Mouse (Mus musculus) v-Abl transformed pro-B cells (cell line): ENCODE results near the gene Ergic1.

Experiments used
- in situ Hi-C, 2 experiments: fragments of 400-800 bp; cut with MboI; formaldehyde crosslinking; loops; one replicate each; pipeline ENCODE4 v1.15.1; 2025; ENCODE audit not compliant: unreplicated experiment in 2 of 2

Ergic1 gene

DNA sequence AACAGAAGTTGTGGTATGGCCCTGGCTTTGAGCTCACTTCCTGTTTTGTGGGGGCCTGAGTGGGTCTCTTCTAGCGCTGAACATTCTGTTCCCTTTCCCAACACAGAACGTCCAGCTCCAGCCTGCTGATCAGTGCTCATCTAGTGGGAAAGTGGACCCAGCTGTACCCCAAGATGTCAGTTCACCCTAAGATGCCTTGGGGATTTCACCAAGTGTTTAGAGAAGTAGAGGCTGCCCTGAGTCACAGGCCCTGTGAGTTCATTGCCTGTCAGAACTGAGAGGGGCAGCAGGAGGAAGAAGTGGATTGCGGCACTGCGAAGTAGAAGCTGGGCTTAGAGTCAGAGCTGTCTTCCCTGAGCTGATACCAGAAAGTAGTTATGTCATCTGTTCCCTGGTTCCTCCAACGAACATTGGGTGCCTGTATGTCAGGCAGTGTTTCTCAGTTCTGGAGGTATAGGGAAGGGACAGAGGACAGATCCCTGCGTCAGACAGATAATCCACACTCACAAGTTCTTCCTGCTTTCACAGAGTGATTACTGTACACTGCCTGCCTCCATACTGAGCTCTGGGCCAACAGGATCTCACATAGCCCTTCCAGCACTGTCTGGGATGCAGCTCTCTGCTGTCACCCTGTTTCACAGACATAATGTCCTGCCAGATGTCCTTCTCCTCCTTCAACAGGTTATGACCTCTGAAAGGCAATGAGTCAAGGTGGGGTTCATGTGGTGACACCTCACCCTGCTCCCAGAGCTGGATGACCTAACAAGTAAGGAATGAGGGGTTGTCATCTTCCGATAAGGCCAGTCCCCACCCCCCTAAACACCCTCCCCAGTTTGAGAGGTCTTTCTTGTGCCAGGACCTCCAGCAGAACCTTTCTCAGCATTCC, 25.8 kb upstream of the Ergic1 start:
- in situ Hi-C loops = no loop called here

DNA sequence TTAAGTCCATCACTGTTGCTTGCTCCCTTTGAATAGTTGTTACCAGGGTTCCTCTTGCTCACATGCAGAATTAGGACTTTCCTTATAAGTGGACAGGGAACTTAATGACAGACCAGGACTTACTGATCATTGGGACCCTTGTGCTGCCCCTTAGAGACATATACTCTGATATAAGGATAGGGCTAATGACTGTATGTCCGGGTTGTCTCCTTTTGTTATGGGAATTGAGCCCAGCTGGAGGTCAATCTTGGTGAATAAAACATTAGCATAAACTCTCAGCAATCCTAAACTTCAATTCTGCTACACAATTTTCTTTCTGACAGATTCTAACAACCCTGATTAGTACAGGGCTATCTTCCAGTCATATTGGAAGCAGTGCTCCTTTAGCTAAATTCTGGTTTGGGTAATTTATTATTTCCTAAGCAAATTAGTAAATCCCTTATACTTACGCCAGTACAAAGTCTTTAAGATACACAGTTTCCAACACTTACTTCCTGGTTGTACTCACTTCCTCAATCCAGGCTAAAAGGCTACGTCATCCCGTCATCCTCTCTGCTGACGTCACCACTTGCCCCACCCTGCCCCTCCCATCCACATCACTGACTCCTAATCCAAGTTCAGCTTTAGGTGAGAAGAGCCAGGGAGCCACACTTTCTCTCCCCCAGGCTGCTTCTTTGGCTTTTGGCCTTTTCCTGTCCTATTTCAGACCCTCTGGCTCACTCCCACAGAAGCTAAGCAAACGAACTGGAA, 23.4 kb upstream of the Ergic1 start:
- in situ Hi-C loops = no loop called here

GRCm38 (mm10) chr17:26540083-26540482, 21.2 kb upstream of the Ergic1 start:
- in situ Hi-C loops = no loop called here

GRCm38 (mm10) chr17:26544319-26544963, 16.8 kb upstream of the Ergic1 start:
- in situ Hi-C loops = no loop called here

DNA sequence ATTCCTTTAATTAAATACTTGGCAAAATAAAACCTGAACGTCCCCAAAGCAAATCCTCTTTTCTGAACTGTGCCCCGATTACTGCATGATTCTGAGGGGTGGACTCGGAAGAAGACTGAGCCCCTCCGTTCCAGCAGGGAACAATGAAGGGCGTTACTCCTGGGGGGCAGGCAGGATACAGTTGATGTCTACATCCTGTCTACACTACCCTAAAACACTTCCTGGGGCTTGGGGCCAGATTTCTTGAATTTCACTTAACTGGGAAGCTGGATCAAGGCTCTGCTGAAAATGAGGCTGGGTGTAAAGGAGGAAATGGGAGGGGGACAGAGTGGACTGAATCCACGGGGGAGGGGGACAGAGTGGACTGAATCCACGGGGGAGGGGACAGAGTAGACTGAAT, 13.5 kb upstream of the Ergic1 start:
- in situ Hi-C loops = no loop called here

DNA sequence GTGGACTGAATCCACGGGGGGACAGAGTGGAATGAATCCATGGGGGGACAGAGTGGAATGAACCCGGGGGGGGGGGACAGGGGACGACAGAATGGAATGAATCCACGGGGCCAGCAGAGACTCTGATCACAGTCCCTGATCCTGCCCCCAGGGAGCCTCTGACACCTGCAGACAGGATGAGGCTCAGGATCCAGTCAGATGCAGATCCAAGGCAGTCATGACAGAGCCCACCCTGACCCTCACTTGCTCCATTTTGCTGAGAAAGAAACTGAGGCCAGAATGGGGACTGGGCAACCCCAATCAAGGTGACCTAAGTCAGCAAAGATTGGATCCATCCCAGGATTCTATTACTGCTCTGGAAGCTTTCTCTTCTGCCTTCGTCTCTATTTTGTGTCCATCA, 12.7 kb upstream of the Ergic1 start:
- in situ Hi-C loops = no loop called here

DNA sequence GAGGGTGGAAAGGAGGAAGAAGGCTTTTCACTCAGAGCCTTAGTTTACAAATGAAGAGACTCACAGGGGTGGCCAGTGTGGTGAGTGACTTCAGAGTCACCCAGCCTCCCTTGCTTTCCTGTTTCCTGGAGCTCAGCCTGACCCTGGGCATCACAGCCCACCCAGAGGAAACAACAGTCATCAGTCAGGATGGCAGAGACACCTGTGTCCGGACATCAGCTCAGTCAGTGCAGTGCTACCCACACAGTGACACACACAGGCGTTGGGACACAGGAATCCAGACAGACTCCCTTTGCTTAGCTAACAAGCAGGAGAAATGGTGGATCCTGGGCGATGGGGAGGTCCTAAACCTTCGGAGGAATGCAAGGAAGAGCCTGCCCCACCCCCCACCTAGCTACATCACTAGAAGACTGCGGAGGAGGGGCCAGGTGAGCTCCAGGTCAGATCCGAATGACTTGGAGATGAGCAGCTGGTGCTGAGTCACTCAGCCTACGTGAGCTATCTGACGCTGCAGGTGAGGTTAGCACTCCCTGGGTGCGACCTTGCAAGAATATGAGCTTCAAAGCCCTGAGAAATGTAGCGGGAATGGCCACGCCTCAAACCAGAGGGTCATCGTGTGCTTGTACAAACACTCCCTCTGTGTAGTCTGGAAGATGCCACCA, 12.0 kb upstream of the Ergic1 start:
- in situ Hi-C loops = no loop called here

DNA sequence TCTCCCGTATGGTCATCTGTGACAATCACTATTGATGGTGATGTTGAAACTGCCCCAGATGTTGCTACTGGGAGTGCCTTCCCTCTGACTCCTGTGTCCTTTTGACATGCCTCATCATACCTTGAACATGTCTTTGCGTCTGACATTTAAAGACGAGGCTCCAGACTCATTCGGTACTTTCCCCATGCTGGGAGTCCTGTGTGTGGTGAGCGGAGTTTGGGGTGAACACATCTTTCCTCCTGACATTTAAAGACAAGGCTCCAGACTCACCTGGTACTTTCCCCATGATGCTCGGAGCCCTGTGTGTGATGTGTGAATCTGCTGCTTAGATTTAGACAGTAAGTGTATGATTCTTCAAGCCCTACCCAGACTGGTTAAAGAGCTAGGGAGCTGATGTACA, 10.2 kb upstream of the Ergic1 start:
- in situ Hi-C loops = no loop called here

GRCm38 (mm10) chr17:26553033-26553432, 8.3 kb upstream of the Ergic1 start:
- in situ Hi-C loops = no loop called here

GRCm38 (mm10) chr17:26560526-26561289, 581 bp upstream of the Ergic1 start:
- in situ Hi-C loops = no loop called here

- in situ Hi-C loops = no loop called here
Measured at GRCm38 (mm10) chr17:26561651-26562181, 427 bp downstream of the Ergic1 start, which contains the start of gene Dusp1. Gene Dusp1 (minus strand): TSS chr17:26562128.

DNA sequence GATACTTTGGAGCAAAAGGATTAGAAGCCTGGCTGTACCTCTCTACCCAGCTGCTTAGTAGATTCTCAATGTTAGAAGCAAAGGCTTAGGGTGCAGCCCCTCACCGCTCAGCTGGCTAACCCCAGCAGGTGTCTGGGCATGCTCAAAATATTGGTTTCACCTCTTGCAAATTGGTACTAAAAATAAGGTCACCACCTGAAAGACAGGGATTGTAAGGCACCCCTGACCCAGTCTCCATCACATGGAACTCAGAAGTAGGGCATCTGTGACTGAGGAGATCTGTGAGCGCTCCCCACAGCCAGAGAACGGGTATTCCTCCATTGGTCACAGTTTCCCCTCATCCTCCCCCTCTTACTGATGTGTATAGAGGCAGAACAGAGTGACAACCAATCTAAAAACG, 1.0 kb downstream of the Ergic1 start:
- in situ Hi-C loops = no loop called here

- in situ Hi-C loops = no loop called here
Measured at GRCm38 (mm10) chr17:26563476-26563875, 2.2 kb downstream of the Ergic1 start.

DNA sequence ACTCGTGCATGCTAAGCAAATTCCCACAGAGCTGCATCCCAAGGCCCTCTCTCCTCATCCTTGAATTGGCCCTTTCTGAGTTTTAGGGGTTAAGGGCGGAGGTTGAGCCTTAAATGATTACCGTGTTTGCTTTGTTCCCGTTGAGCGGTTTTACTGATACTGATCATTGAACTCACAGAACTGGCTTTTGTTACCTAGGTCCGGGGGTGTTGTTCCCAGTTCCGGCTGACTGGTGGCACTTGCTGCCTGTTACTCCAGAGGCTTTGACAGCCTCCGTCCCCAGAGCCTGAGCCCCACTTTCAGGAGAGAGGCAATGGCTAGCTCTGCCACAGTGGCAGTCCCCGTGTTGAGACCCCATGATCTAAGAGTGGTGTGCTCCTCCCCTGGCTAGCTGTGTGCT, 3.1 kb downstream of the Ergic1 start:
- in situ Hi-C loops = no loop called here

DNA sequence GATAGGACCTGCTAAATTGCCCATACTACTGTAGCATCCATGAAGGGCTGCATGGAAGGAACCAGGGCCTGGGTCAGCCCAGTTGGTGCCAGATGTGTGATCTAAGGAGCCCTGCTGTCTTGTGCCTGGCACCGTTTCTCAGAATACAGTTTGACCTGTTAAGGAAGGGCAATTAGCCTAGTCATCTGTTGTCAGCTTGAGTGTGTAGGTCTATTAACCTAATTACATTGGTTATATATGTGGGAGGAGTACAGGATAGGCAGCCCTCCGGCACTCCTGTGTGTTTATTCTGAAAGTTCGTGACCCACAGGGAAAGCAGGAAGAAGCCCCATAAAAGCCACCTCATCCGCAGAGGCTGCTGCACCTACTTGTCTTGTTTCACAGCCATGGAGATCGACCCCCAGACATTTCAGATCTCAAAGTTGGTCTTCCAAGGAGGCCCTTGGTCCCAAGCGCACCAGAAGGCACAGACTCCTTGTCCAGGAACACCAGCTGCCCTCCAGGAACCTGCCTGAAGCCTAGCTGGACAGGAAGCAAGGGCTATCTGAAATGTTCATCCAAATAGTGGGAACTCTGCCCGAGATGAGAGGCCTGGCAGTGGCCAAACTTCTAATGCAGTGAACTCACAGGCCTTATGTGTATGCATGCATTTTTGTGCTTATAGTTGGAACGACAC, 6.0 kb downstream of the Ergic1 start:
- in situ Hi-C loops = no loop called here

DNA sequence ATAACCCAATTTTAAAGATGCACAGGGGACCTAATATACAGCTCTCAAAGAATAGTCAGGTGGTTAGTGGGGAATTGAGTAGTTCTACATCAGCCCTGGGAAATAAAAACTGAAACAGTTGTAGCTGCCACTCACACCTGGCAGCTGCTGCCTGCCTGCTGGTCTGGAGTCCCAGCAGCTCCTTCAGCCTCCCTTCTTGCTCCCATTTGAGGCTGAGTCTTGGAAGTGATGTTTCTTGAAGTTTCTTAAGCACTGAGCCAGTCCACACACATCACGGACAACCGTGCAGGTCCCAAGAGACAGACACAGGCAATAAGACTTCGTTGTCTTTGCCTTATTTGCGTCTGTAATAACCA, 6.5 kb downstream of the Ergic1 start:
- in situ Hi-C loops = no loop called here

GRCm38 (mm10) chr17:26569594-26570350, 8.5 kb downstream of the Ergic1 start:
- in situ Hi-C loops = no loop called here

DNA sequence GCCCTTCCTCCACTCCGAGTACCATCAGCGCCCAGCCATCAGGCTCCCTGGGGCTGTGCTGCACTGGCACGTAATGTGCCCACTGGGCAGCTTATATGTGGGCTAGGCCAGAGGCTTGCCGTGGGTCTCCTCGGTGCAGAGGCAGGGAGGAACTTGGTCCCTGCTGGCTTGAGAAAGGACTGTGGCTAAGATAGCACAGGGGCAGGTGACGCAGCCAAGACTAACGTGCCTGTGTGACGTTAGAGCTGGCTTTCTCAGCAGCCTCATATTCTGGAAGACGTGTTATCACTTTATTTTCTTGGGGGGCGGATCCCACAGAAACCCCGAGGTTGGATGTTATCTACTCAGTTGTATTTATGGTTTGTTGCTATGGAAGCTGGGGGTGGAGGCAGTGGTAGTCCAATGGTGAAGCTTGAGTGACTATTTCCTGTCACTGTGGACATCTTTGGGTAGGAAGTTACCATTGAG, 9.4 kb downstream of the Ergic1 start:
- in situ Hi-C loops = no loop called here

- in situ Hi-C loops = no loop called here
Measured at GRCm38 (mm10) chr17:26571377-26571776, 10.1 kb downstream of the Ergic1 start.
